Mouse (Mus musculus) kidney, adult 2 months (tissue): ENCODE results near the gene Map4k5. TPM values are rescaled to one million over a fixed set of nuclear protein-coding genes. Genes with fewer than 3 reads are reported as not detected.

Source experiments
- DNase-seq: peaks from one replicate; pipeline ENCODE4 v3.0.0; 2021
- H3K27ac ChIP-seq: fragments of 200-500 bp; 2 replicates; pipeline ENCODE4 v1.5.1; 2012; ENCODE audit warnings: low read depth, low read length, control low read depth, inconsistent platforms; ENCODE audit not compliant: insufficient read depth
- H3K27me3 ChIP-seq: fragments of 200-500 bp; replicated peaks from 2 replicates; pipeline ENCODE4 v1.6.1; 2012; ENCODE audit warnings: mild to moderate bottlenecking, moderate library complexity, low read length, inconsistent platforms; ENCODE audit not compliant: control insufficient read depth, insufficient read depth
- H3K36me3 ChIP-seq: fragments of 200-500 bp; 2 replicates; pipeline ENCODE4 v1.6.1; 2012; ENCODE audit warnings: mild to moderate bottlenecking, moderate library complexity, low read length, inconsistent platforms; ENCODE audit not compliant: control insufficient read depth, insufficient read depth
- H3K4me1 ChIP-seq: fragments of 200-500 bp; 2 replicates; pipeline ENCODE4 v1.6.1; 2011; ENCODE audit warnings: low read length; ENCODE audit not compliant: control insufficient read depth, insufficient read depth
- H3K4me3 ChIP-seq: fragments of 200-500 bp; 2 replicates; pipeline ENCODE4 v1.5.1; 2011; ENCODE audit warnings: mild to moderate bottlenecking, low read depth, low read length, control low read depth; ENCODE audit not compliant: insufficient read depth
- CTCF ChIP-seq: fragments of 200-500 bp; conservative IDR thresholded peaks from 2 replicates; pipeline ENCODE4 v1.5.1; 2011; ENCODE audit warnings: low read depth, mild to moderate bottlenecking, control low read depth, low read length, moderate library complexity, mixed read lengths; ENCODE audit not compliant: insufficient read depth, insufficient read length
- POLR2A ChIP-seq: fragments of 200-500 bp; IDR thresholded peaks from one replicate; pipeline ENCODE4 v1.6.1; 2011; ENCODE audit warnings: low read depth, low read length, control low read depth
- WGBS: fragments of 180-500 bp; shearing (Covaris S2); methylation state at CpG from one replicate; pipeline ENCODE4 v1.1.7; 2018; 5-methylcytosine and 5-hydroxymethylcytosine counted together
- polyA plus RNA-seq: library from polyadenylated mRNA; depleted of rRNA; stranded (reverse); fragments of >200 nt; gene quantifications from 2 replicates; pipeline ENCODE4 v1.2.3, GENCODE M21; 2012

Map4k5 gene
- polyA plus RNA-seq, 1 experiment, result 6.3 TPM

- Histone ChIP-seq H3K36me3 (no peaks in the 10 kb centered on the region; the same call in 1 of the 2 replicates), H3K4me1 (peaks cover 44% of the 10 kb centered on the region), H3K27ac (peak overlapping the region; percentile 99), H3K27me3 (no peaks in the 10 kb centered on the region), H3K4me3 (no peak overlapping the region)
- peak; percentile 78 for DNase-seq
- 38% methylated on average over 11 of the region's 11 CpGs for WGBS
- no peak for TF ChIP-seq CTCF
- TF ChIP-seq POLR2A, result no peak
Measured at GRCm38 (mm10) chr12:69776607-69777340, 116.2 kb downstream of the Map4k5 start.

- TF ChIP-seq POLR2A, result no peak
- TF ChIP-seq CTCF, result no peak
- H3K27me3 ChIP-seq, result no peaks in the 10 kb centered on the region
- WGBS, result 32% methylated on average over 2 of the region's 2 CpGs
Measured at GRCm38 (mm10) chr12:69768841-69769240, 124.2 kb downstream of the Map4k5 start.

GRCm38 (mm10) chr12:69767476-69768258 is 125.3 kb downstream of the Map4k5 start:
- no peak overlapping the region for H3K4me3 ChIP-seq
- 39% methylated on average over 9 of the region's 9 CpGs for WGBS
- DNase-seq, result no peak
- peak overlapping the region; percentile 89 for H3K27ac ChIP-seq
- TF ChIP-seq CTCF (no peak), POLR2A (no peak)
- peaks cover 24% of the 10 kb centered on the region; the same call in 1 of the 2 replicates for H3K4me1 ChIP-seq
- H3K27me3 ChIP-seq, result no peaks in the 10 kb centered on the region
- H3K36me3 ChIP-seq, result no peaks in the 10 kb centered on the region; the same call in 1 of the 2 replicates

More at GRCm38 (mm10) chr12:69768841-69769240, 124.2 kb downstream of the Map4k5 start:
- Histone ChIP-seq H3K27ac (no peak overlapping the region; the same call in 1 of the 2 replicates), H3K36me3 (no peaks in the 10 kb centered on the region; the same call in 1 of the 2 replicates), H3K4me1 (peaks cover 24% of the 10 kb centered on the region; the same call in 1 of the 2 replicates), H3K4me3 (no peak overlapping the region)
- DNase-seq, result no peak

GRCm38 (mm10) chr12:69766185-69766904 is 126.7 kb downstream of the Map4k5 start:
- no peak overlapping the region for H3K4me3 ChIP-seq
- H3K27ac ChIP-seq, result peak overlapping the region; percentile 89
- no peaks in the 10 kb centered on the region; the same call in 1 of the 2 replicates for H3K36me3 ChIP-seq
- H3K4me1 ChIP-seq, result peaks cover 24% of the 10 kb centered on the region; the same call in 1 of the 2 replicates
- 36% methylated on average over 10 of the region's 10 CpGs for WGBS
- no peaks in the 10 kb centered on the region for H3K27me3 ChIP-seq
- TF ChIP-seq CTCF (no peak), POLR2A (no peak)
- peak; percentile 90 for DNase-seq

GRCm38 (mm10) chr12:69765543-69765942 is 127.5 kb downstream of the Map4k5 start:
- Histone ChIP-seq H3K4me1 (peaks cover 32% of the 10 kb centered on the region; the same call in 1 of the 2 replicates), H3K4me3 (no peak overlapping the region), H3K27me3 (no peaks in the 10 kb centered on the region), H3K27ac (peak overlapping the region; percentile 89; the same call in 1 of the 2 replicates), H3K36me3 (no peaks in the 10 kb centered on the region; the same call in 1 of the 2 replicates)
- 44% methylated on average over 9 of the region's 9 CpGs for WGBS
- TF ChIP-seq CTCF, result no peak
- TF ChIP-seq POLR2A, result no peak
- peak; percentile 62 for DNase-seq

GRCm38 (mm10) chr12:69761603-69762002 is 131.4 kb downstream of the Map4k5 start:
- H3K27ac ChIP-seq, result no peak overlapping the region
- DNase-seq, result peak; percentile 77
- TF ChIP-seq POLR2A (no peak), CTCF (no peak)
- no peak overlapping the region for H3K4me3 ChIP-seq
- 57% methylated on average over 2 of the region's 2 CpGs for WGBS
- H3K36me3 ChIP-seq, result peaks cover under 1% of the 10 kb centered on the region; the same call in 1 of the 2 replicates
- peaks cover 22% of the 10 kb centered on the region; the same call in 1 of the 2 replicates for H3K4me1 ChIP-seq
- no peaks in the 10 kb centered on the region for H3K27me3 ChIP-seq
